Mouse (Mus musculus) frontal cortex, adult (tissue): ENCODE measurements around the gene Dab2ip.
A peak's percentile ranks its signal among the peaks of the same experiment; 100 is the strongest.

Experiments used
- ATAC-seq: cut with Nextera tagmentation; 2 replicates; pipeline ENCODE4 v1.9.2; 2017; ENCODE audit warnings: mild to moderate bottlenecking, moderate library complexity, mixed read lengths; ENCODE audit not compliant: low TSS enrichment

Gene Dab2ip

GRCm38 (mm10) chr2:35595102-35595501 is 37.0 kb downstream of the Dab2ip start:
- ATAC-seq = no peak

DNA sequence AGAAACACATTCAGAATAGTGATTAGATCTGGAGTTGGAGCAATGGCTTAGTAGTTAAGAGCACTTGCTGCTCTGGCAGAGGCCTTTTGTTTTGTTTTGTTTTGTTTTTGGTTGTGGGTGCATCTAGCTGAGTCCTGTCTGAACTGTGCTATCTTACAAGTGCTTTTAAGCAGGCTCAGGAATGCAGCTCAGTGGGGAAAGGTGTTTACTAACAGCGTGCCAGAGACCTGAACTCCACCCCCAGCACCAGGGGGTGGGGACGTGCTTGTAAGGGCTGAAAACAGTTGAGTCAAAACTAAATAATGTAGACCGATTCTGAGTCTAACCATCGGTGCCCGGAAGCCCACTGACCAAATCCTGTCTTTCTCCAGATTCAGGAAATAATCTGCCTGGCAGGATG is 37.7 kb downstream of the Dab2ip start:
- no peak for ATAC-seq

DNA sequence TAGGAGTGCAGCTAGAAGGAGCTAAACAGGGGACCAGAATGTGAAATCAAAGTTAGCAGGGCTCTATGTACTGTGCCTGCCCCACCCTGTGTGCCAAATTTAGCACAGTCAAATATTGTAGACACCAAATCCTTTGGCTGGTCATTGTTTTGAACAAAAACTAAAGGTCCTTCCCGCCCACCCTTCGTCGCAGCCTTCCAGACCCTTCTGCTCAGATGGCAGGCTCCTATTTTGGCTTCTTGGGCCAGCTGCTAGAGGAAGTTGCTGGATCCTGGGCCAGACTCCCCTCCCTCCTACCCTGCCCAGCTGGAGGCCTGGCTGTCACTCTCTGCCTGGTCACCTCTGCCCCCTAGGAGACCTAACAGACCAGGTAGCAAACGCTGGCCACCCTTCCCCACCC is 38.7 kb downstream of the Dab2ip start:
- no peak for ATAC-seq

DNA sequence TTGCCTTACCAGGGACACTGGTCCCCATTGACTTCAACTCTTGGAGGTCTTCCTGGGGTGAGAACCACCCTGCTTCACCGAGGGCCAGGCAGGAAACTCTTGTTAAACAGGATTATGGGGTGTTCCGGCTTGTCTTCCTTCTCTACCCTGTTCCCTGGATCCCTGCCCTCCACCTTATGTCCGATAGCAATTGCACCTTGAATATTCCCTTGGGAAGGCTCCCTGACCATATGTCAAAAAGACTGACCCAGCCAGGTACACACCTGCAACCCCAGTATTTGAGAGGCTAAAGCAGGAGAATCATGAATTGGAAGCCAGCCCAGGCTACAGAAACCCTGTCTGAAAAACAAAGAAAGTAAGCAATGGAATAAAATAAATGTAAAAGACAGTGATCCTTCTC is 40.8 kb downstream of the Dab2ip start:
- no peak for ATAC-seq

- ATAC-seq = no peak
Measured at GRCm38 (mm10) chr2:35601665-35602064, 43.6 kb downstream of the Dab2ip start.

DNA sequence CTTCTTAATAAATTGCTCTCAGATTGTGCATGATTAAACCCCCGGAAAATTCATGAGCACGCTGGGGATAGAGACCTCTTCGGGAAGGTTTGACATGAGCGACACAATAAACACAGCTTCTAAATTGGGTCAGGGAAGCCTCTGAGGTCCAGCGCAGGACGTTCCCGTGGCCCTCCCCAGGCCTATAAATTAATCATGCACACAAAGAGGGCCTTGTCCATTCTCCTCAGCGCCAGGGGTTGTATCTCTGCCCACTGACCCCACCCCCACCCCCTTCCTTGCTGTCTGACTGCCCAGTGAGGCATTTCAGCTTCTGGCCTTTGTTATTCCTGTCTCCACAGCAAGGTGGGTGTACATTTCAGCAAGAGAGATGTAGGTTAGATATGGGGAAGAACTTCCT is 49.4 kb downstream of the Dab2ip start:
- ATAC-seq = no peak

DNA sequence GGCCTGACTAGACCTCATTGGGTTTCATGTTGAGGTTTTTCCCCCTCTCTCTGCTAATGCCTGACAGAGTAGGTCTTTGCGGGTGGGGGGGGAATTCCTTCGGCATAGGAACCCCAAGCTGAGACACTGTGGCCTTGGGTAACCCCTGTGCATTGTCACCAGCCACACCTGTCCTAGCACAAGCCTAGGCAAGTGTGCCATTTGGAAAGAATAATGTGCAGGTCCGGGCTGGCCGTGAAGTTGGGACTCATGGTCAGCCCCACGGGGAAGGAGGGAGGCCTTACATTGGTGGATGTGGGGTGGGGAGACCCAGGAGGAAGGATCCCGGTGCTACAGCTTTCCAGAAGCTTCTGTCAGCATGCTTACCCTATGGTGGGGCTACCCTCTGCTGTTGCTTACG is 50.8 kb downstream of the Dab2ip start:
- no peak for ATAC-seq

GRCm38 (mm10) chr2:35609317-35609716 is 51.3 kb downstream of the Dab2ip start:
- ATAC-seq = peak; percentile 44

DNA sequence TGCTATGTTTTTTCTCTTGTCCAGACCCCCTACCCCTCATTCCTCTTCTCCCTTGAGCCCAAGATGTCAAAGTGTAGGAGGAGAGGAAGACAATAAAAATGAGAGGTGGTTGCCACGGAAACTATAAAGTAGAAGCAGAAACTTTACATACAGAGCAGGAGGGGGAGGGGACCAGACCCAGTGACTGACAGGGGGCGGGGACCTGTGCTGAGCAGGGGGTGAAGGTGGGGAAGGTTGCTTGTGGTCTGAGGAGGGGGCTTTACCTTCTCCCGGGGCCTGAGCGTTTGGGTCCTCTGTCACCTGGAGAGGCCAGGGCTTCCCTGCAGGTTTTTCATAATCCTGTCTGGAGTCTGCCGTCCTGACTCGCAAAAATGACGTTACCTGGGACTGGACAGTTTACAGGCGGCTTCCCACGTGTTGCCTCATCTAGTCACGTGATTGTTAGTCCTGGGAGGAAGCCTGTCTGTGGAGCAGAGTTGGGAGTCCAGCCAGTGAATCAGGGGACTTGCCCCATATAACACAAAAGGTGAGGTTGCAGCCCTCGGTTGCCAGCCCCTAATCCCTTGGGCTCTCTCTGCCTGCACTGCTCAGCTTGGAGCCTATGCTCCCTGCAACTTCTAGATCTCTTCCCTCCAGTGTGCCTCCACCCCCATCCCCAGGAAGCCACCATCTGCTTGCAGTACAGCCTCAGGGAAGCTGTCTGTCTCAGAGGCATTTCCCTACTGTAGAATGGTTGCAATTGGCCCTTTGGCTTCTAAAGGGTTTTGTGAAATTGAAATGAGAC is 52.3 kb downstream of the Dab2ip start:
- peak; percentile 86 for ATAC-seq

GRCm38 (mm10) chr2:35610976-35611375 is 52.9 kb downstream of the Dab2ip start:
- ATAC-seq = no peak

DNA sequence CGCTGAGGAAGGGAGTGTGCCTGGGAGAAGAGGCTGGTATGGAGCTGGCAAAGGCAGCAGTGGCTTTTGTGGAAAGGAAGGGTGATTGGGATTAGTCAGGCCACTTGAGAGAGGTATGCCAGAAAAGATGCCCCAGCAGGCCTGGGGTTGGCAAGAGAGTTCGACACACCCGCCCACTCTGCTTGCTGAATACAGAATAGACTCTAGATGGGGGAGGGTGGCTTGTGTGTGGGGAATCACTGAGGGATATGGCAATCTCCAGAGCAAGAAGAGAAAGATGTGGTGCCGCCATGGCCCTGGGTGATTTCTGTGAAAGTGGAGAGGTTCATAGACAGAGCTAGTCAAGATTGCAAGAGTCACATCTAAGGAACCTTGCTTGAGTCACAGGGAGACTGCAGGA is 53.6 kb downstream of the Dab2ip start:
- no peak for ATAC-seq

DNA sequence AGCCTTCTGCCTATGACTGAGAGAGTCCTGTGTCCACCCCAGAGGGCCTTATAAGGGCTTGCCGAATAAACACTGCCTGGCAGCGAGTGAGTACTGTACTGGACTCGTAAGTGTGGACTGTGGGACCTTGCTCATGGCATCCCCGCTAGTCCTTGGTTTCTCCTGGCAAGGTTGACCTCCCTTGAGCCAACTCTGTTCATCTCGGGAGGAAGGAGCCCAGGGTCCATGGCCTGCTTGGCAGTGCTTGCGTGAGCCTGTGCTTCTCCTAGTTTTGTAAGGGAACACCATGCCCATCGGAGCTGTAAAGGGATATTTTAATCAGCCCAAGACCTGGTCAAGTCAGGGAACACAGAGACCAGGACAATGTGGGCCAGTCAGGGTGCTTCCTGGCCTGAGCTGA is 54.2 kb downstream of the Dab2ip start:
- no peak for ATAC-seq

DNA sequence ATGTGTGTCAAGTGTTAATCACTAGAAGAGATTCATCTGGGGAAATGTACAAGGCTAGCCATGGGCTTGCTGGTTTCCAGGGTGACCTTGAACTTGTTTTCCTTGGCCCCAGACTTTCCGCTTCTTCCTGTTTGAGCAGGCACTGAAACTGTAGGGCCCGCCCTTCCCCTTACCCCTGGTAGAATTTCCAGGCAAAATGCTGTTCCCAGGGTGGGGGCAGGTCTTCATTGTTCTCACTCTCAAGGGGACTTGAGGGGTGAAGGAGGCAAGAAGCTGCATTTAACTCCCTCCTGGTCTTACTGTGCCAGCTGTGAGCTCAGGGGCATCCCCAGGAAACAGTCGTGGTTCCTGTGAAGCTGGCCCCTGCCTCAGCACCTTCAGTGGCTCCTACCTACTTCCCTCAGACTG is 55.9 kb downstream of the Dab2ip start:
- ATAC-seq = no peak

GRCm38 (mm10) chr2:35614411-35614810 is 56.3 kb downstream of the Dab2ip start:
- ATAC-seq = no peak

- no peak for ATAC-seq
Measured at GRCm38 (mm10) chr2:35615366-35615765, 57.3 kb downstream of the Dab2ip start.

DNA sequence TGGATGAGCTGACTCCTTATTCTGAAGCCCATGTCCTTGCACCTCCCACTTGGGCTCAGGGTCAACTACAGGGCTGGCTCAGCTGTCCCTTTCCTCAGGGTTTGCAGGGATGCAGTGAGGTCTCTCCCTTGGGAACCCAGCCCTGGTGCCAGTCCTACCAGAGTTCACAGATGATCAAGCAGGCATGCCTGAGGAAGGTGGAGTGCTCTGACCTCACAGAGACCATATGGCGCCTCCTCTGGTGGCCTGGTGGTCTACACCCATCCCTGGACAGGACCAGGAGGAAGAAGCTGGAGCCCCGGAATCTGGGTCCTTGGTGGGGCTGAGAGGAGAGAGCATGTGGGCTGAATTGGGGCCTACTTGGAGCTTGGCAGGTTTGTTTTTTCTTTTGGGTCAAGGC is 57.9 kb downstream of the Dab2ip start:
- ATAC-seq = no peak

DNA sequence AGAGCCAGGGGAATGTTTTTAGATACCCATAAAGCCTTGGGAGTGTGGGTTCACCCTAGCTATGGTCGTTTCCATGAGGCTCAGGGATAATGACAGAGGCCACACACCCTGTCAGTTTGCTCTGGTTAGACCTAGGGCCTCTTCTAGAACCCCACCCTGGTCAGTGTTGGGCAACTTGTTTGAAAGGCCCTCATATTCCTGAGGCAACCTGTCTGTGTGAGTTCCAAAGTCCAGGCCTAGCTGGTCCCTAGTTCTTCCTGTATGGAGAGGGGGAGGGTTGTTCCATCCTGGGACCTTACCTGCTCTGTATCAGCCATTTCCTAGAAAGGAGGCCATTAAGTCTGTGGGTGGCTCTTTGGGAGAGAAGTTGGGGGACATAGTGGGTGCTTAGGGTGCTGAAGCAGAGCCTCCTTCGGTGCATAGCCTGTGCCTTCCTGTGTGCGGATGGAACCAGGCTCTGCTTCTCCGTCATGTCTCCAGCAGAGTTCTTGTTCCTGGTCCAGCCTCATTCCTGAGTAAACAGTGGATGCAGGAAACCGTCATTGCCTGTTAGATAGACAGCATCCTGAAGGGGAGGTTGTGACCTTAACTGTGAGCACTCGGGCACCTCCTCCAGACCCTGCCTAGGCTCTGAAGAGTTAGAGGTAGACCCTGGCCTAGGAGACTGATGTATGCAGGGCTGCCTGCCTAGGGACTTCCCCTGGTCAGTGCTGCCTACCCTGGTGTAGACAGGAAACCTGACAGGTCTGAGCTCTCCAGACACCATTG is 59.0 kb downstream of the Dab2ip start:
- no peak for ATAC-seq

- peak; percentile 35 for ATAC-seq
Measured at GRCm38 (mm10) chr2:35618981-35619380, 60.9 kb downstream of the Dab2ip start.

DNA sequence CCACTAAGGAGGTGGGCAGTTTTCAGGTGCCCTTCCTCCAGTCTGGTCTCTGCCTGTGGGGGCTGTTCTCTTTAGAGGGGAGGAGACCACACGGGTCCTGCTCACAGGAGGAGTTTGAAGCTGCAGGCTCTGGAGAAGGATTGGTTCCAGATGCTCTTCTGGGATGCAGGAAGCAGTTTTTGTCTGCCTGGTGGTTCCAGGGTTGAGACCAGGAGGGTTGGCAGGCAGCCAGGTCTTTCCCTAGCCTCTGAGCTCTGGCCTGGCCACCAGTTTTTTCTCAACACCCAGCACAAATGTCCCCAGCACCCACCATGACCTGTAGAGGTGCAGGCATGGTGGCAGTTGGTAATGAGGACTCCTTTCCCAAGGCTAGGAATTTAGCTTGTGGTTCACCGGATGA is 61.5 kb downstream of the Dab2ip start:
- no peak for ATAC-seq

DNA sequence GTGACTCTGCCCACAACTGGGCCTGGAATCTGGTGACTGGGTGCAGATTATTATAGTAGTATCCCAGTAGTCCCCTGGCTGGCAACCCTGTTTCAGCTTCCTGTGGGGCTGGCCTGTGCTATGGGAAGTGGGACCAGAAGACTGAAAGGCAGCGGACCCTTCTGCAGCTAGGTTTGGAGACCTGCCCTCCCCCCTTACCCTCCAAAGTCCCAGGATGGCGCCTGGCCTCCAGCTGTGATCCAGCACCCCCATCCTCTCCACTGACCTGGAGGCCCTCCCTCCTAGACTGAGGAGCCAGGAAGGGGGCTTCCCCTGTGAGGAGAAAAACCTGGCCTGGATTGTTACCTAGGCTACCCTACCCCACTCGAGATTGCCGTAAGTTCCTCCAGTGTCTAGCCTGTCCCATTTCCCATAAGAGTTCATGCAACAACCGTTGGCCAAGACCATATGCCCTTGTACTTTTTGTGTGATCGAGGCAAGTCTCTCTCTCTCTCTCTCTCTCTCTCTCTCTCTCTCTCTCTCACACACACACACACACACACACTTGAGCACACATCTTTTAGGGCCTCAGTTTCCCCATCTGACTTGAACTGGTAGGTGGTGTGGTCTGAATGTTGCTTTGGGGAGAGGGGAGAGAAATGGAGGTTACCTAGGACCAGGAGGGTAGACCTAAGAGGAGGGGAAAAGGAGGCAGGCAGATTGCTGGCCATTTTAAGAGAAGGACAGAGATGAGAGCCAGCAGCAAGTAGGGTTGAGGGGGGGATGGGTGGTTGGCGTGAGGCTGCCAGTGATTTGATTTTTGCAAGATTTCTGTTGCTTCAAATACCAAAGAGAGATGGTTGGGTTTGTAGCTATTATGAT is 62.5 kb downstream of the Dab2ip start:
- no peak for ATAC-seq

DNA sequence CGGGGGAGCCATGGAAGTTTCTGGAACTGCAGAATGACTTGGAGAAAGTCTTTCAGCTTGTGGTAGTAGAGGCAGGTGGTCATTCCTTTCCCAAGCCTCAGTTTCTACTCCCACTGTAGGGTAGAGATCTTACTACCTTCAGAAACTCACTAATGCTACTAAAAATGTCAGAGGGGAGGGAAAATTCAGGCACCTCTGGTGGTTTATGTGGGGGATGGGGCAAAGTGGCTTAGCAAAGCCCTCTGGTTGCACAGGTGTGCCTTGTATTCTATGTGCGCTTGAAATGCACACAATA is 63.1 kb downstream of the Dab2ip start:
- no peak for ATAC-seq

DNA sequence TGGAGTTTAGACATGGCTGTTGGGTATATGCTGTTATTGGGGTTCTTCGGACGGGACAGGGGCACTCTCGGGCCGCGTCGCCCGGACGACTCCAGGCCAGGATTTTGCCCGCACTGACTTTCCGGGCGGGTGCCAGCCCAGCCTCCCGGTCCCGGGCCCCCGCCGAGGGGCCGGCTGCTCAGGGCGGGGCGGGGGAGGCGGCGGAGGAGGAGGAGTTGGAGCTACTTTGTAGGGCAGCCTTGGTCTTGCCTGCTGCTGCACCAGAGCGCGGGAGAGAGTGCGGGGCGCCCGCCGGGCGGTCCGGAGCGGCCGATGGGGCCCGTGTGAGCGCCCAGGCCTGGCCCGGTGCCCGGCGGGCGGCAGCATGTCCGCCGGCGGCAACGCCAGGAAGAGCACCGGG is 63.7 kb downstream of the Dab2ip start:
- peak; percentile 27; the same call in 1 of the 2 replicates for ATAC-seq
